Mouse (Mus musculus): ENCODE measurements around the gene Rgl1.

DNA sequence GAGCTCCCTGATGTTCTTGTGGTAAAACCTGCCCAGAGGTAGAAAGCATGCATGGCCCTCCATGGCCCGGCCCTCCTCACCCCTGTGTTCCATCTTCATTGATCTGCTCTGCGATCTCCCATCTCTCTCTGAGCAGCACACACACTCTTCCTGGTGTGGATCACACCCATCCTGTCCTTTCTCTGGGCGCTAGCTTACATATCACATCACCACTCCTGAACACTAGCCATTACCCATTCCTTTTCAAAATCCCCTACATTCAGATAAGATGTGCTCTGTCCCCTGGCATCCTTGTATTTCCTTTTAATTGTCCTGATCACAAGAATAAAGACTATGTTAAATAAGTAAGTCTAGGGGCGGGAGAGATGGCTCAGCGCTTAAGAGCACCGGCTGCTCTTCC lies 111.3 kb downstream of the Rgl1 start:
- TF ChIP-seq GATA1 (IDR thresholded peaks at IDR 0.05; ENCODE audit: borderline replicate concordance, low read length): no peak
- TF ChIP-seq FLI1 (IDR thresholded peaks at IDR 0.05; ENCODE audit: low read length): no peak

Data from megakaryocyte, embryonic 14.5 days (primary cell).